Mouse (Mus musculus) megakaryocyte, embryonic 14.5 days (primary cell): Measurements from ENCODE around the gene Icosl. TPM values are rescaled to one million over a fixed set of nuclear protein-coding genes. Genes with fewer than 3 reads are reported as not detected.

Experiments used
- H3K27me3 ChIP-seq: replicated peaks from 2 replicates; pipeline ENCODE3; 2012; ENCODE audit warnings: inconsistent platforms
- H3K36me3 ChIP-seq: replicated peaks from 2 replicates; pipeline ENCODE3; 2012; ENCODE audit warnings: low read length, inconsistent platforms, mixed read lengths
- H3K4me1 ChIP-seq: 2 replicates; pipeline ENCODE4 v1.6.1; 2012; ENCODE audit warnings: inconsistent platforms
- H3K4me3 ChIP-seq: replicated peaks from 2 replicates; pipeline ENCODE3; 2012; ENCODE audit warnings: moderate library complexity, mild to moderate bottlenecking, inconsistent platforms
- H3K9me3 ChIP-seq: 2 replicates; pipeline ENCODE4 v1.6.1; 2012; ENCODE audit warnings: inconsistent platforms
- FLI1 ChIP-seq: IDR thresholded peaks from 2 replicates; pipeline ENCODE4 v1.6.1; 2012; ENCODE audit warnings: low read length, inconsistent platforms, mixed read lengths
- GATA1 ChIP-seq: IDR thresholded peaks from 3 replicates; pipeline ENCODE4 v1.6.1; 2012; ENCODE audit warnings: mixed read lengths, low read length, inconsistent platforms, borderline replicate concordance
- polyA plus RNA-seq: library from polyadenylated mRNA; stranded (reverse); fragments of >175 nt; gene quantifications from 2 replicates; pipeline ENCODE4 v1.2.3, GENCODE M21; 2012; ENCODE audit warnings: low replicate concordance; ENCODE audit not compliant: insufficient read depth

Icosl gene
- polyA plus RNA-seq, 1 experiment: 0.74 TPM

GRCm38 (mm10) chr10:78129998-78130397 is 60.9 kb downstream of the Icosl start:
- TF ChIP-seq GATA1 (no peak), FLI1 (no peak)
- Histone ChIP-seq H3K4me1 (peaks cover 39% of the 10 kb centered on the region), H3K9me3 (peaks cover 11% of the 10 kb centered on the region), H3K27me3 (peaks cover 75% of the 10 kb centered on the region), H3K36me3 (no peaks in the 10 kb centered on the region), H3K4me3 (peak overlapping the region; percentile 53)

Other genes starting within 250 kb of the Icosl start
- gene Krtap10-4, start 242.2 kb upstream of the Icosl start, polyA plus RNA-seq: not detected in 2 replicates
- not detected in 2 replicates for gene Krtap10-10, start 233.4 kb upstream of the Icosl start, polyA plus RNA-seq
- gene Gm36176, start 222.5 kb upstream of the Icosl start, polyA plus RNA-seq: not detected in 2 replicates
- not detected in 2 replicates for gene Gm10318, start 216.4 kb upstream of the Icosl start, polyA plus RNA-seq
- not detected in 2 replicates for gene Gm3285, start 207.3 kb upstream of the Icosl start, polyA plus RNA-seq
- gene Lrrc3, start 166.8 kb upstream of the Icosl start, polyA plus RNA-seq: 0.03 TPM in 1 of 2 replicates, not detected in the other
- gene Trpm2, start 98.7 kb upstream of the Icosl start, polyA plus RNA-seq: 2.7 TPM in 1 of 2 replicates, not detected in the other
- 10.0 and 22.2 TPM in 2 replicates for gene 1810043G02Rik, start 90.8 kb upstream of the Icosl start, polyA plus RNA-seq
- gene Pfkl, start 59.2 kb upstream of the Icosl start, polyA plus RNA-seq: 333 and 674 TPM in 2 replicates
- not detected in 2 replicates for gene Dnmt3l, start 27.4 kb upstream of the Icosl start, polyA plus RNA-seq
- not detected in 2 replicates for gene Aire, start 25.7 kb upstream of the Icosl start, polyA plus RNA-seq
- gene D10Jhu81e, start 100.5 kb downstream of the Icosl start, polyA plus RNA-seq: 44.9 and 59.7 TPM in 2 replicates
- gene Pwp2, start 115.8 kb downstream of the Icosl start, polyA plus RNA-seq: 1.3 and 2.9 TPM in 2 replicates
- gene Trappc10, start 175.3 kb downstream of the Icosl start, polyA plus RNA-seq: 11.0 and 13.6 TPM in 2 replicates